Mouse (Mus musculus) olfactory bulb, adult 2 months (tissue): ENCODE measurements around the gene Lzts2.

ENCODE experiments used
- CTCF ChIP-seq: fragments of 200-500 bp; IDR thresholded peaks from 2 replicates; pipeline ENCODE4 v1.5.1; 2012; ENCODE audit warnings: low read depth, mild to moderate bottlenecking, low read length, moderate library complexity; ENCODE audit not compliant: insufficient read depth
- POLR2A ChIP-seq: fragments of 200-500 bp; IDR thresholded peaks from 2 replicates; pipeline ENCODE4 v1.6.1; 2012; ENCODE audit warnings: mild to moderate bottlenecking, low read depth, low read length, moderate library complexity; ENCODE audit not compliant: insufficient read depth

DNA sequence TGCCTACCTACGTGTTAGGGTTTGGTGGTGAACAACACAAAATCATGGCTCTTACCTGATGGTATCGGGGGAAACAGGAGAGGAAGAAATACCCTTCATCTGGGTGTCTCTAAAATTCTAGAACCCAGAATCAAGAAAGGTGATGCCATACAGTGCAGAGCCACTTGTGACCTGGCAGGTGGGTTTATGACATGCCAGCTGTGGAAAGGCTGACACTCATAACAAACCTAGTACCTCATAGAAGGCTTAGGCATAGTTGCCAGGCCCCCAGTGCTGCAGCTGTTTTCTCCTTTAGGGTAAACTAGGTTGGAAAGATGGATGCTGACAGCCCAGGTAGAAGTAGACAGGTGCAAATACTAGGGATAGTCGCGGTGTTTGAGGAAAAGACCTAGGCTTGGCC lies 29.8 kb upstream of the Lzts2 start:
- TF ChIP-seq CTCF (no peak), POLR2A (no peak)
